Mouse (Mus musculus): ENCODE measurements around the gene Gbf1. TPM values are rescaled to one million over a fixed set of nuclear protein-coding genes. Genes with fewer than 3 reads are reported as not detected.
"Not testable (repeated sequence)": the region's sequence is repeated elsewhere in the genome, so short reads cannot be mapped to it uniquely, and the experiment has no call there.

Gbf1 gene
- polyA plus RNA-seq, 1 experiment from 2014 or later: 18.3 TPM

DNA sequence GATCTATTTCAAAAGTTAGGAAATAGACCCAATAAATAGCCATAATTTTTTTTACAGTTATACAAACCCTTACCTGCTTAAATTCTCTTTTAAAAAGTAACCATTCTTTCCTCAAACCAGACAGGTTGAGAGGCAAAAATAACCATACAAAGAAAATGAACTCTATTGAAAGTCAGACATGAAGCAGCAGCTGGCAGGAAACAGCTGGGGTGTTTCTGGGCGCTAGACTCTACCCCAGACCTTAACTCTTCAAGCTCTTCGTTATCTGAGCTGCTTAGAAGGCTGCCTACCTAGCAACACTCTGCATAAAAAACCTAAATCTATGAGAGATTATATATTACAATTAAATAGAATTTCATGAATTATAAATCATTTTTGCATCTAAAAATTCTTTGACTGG, 34.9 kb downstream of the Gbf1 start:
- no peaks in the 10 kb centered on the region for H3K27me3 ChIP-seq
- H3K27ac ChIP-seq (replicated peaks): no peak overlapping the region
- no peak overlapping the region for H3K4me3 ChIP-seq (replicated peaks)
- H3K4me1 ChIP-seq (replicated peaks): 0 out of 2 replicates have a peak, but pooled peaks cover 3% of the 10 kb centered on the region
- no peak overlapping the region for H3K4me2 ChIP-seq
- 0 out of 2 replicates have a peak, but pooled peaks cover 2% of the 10 kb centered on the region for H3K36me3 ChIP-seq (replicated peaks)
- no peak for ATAC-seq (ENCODE audit: insufficient read depth)
- no peaks in the 10 kb centered on the region for H3K9me3 ChIP-seq (replicated peaks)
- 17% methylated on average over 2 of the region's 2 CpGs for WGBS (ENCODE audit: insufficient replicate concordance)
- H3K9ac ChIP-seq: no peak overlapping the region

DNA sequence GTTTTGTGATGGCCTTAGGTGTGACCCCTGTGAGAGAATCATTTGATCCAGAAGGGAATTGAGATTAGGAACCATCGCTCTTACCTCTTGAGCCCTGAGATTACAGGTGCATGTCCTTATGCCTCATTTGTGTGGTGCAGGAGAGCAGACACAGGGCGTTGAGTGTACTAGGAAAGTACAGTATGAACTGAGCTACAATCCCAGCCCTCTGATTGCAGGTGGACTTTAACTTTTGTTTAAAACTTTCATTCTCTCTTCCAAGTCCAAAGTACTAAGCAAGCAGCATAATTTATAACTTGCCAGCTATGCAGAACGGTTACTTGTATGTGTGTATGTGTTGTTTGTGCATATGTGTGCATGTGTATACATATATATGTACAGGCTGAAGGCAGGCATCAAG, 46.0 kb downstream of the Gbf1 start:
- no peaks in the 10 kb centered on the region for H3K36me3 ChIP-seq (replicated peaks)
- no peak overlapping the region for H3K4me3 ChIP-seq (replicated peaks)
- H3K4me1 ChIP-seq (replicated peaks): peaks cover 12% of the 10 kb centered on the region
- no peak overlapping the region for H3K9ac ChIP-seq
- no peak overlapping the region for H3K4me2 ChIP-seq
- H3K27ac ChIP-seq (replicated peaks): no peak overlapping the region
- H3K27me3 ChIP-seq: no peaks in the 10 kb centered on the region
- 68% methylated on average over 3 of the region's 3 CpGs for WGBS (ENCODE audit: insufficient replicate concordance)
- ATAC-seq (ENCODE audit: insufficient read depth): no peak
- no peaks in the 10 kb centered on the region for H3K9me3 ChIP-seq (replicated peaks)

DNA sequence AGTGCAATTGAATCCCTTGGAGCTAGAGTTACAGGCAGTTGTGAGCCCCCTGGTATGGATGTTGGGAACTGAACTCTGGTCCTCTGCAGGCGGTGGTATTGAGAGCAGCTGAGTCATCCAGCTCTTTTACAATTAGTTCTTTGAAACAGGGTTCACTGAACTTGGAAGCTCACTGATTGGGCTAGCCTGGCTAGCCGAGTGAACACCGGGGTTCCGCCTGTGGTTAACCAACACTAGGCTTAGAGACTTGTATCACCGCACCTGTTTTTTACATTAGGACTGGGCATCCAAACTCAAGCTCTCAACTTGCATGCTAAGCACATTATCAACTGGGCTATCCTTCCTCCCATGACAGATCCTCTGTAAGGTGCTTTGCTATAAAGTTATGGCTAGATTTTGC, 46.6 kb downstream of the Gbf1 start:
- H3K9me3 ChIP-seq (replicated peaks): no peaks in the 10 kb centered on the region
- peaks cover 12% of the 10 kb centered on the region for H3K4me1 ChIP-seq (replicated peaks)
- no peak overlapping the region for H3K4me3 ChIP-seq (replicated peaks)
- H3K27ac ChIP-seq (replicated peaks): no peak overlapping the region
- 53% methylated on average over 5 of the region's 5 CpGs for WGBS (ENCODE audit: insufficient replicate concordance)
- no peak overlapping the region for H3K4me2 ChIP-seq
- no peaks in the 10 kb centered on the region for H3K36me3 ChIP-seq (replicated peaks)
- no peak overlapping the region for H3K9ac ChIP-seq
- H3K27me3 ChIP-seq: no peaks in the 10 kb centered on the region
- no peak for ATAC-seq (ENCODE audit: insufficient read depth)

DNA sequence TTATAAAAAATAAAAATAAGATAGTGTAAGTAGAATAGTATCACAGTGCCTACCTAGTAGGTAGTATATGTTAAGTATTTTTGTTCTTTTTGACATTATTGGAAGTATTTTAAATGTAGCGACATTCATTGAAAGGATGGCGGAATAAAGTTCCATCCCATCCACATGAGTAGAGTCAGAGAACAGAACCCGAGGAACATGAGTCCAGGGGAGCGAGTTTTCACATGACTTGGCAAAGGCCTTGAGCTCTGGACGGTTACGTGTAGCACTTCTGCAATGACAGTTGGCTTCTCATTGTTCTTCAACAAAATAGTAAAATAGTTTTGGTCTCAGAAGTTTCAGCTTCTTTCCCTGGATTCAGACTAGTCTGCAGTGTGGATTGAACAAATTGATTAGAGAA, 51.9 kb downstream of the Gbf1 start:
- 80% methylated on average over 6 of the region's 6 CpGs for WGBS (ENCODE audit: insufficient replicate concordance)
- no peak overlapping the region for H3K9ac ChIP-seq
- no peaks in the 10 kb centered on the region for H3K27me3 ChIP-seq
- H3K4me2 ChIP-seq: no peak overlapping the region
- no peaks in the 10 kb centered on the region for H3K36me3 ChIP-seq (replicated peaks)
- no peak overlapping the region for H3K27ac ChIP-seq (replicated peaks)
- no peaks in the 10 kb centered on the region for H3K9me3 ChIP-seq (replicated peaks)
- no peak overlapping the region for H3K4me3 ChIP-seq (replicated peaks)
- no peak for ATAC-seq (ENCODE audit: insufficient read depth)
- H3K4me1 ChIP-seq (replicated peaks): no peaks in the 10 kb centered on the region

DNA sequence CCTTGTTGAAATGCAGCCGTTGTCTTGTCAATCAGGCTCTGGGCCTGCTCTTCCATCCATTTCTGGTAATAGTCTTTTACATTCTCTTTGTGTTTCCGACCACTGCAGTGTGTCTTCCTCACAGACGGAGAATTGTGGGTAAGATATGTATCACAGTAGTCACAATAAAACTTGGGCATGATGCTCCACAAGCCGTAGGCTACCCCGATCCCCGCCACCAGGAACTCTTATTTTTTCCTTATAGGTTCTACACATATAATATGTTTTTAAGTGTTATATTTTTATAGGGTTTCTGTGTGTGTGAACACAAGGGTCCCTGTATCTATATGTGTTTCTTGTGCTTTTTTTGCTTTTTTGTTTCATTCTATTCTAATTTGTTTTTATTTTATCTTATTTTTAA, 53.4 kb downstream of the Gbf1 start:
- 80% methylated on average over 6 of the region's 6 CpGs for WGBS (ENCODE audit: insufficient replicate concordance)
- no peaks in the 10 kb centered on the region for H3K36me3 ChIP-seq (replicated peaks)
- H3K9me3 ChIP-seq (replicated peaks): no peaks in the 10 kb centered on the region
- H3K4me2 ChIP-seq: no peak overlapping the region
- no peak overlapping the region for H3K9ac ChIP-seq
- H3K27me3 ChIP-seq: no peaks in the 10 kb centered on the region
- no peak overlapping the region for H3K4me3 ChIP-seq (replicated peaks)
- no peak overlapping the region for H3K27ac ChIP-seq (replicated peaks)
- no peak for ATAC-seq (ENCODE audit: insufficient read depth)
- H3K4me1 ChIP-seq (replicated peaks): no peaks in the 10 kb centered on the region

DNA sequence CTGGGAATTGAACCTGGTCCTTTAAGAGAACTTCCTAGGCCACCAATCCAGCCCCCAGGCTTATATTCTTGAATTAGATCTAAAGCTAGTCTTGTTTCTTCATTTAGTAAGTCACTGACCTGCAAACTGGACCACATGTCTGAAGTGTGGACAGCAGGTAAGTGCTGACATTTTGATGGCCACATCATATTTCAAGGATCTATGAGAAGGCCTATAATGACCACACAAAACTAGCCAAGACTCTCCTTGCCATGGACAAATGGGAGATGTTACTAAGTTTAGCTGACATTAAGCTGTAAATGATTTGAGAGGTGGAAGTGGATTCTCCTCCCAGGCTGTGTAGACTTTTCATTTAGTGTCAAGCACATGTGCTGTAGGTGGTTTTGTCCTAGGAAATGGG, 58.6 kb downstream of the Gbf1 start:
- ATAC-seq (ENCODE audit: insufficient read depth): no peak
- no peaks in the 10 kb centered on the region for H3K27me3 ChIP-seq
- H3K4me2 ChIP-seq: no peak overlapping the region
- H3K9ac ChIP-seq: no peak overlapping the region
- no peak overlapping the region for H3K27ac ChIP-seq (replicated peaks)
- no peaks in the 10 kb centered on the region for H3K36me3 ChIP-seq (replicated peaks)
- H3K4me3 ChIP-seq (replicated peaks): no peak overlapping the region
- no peaks in the 10 kb centered on the region for H3K4me1 ChIP-seq (replicated peaks)
- H3K9me3 ChIP-seq (replicated peaks): no peaks in the 10 kb centered on the region

DNA sequence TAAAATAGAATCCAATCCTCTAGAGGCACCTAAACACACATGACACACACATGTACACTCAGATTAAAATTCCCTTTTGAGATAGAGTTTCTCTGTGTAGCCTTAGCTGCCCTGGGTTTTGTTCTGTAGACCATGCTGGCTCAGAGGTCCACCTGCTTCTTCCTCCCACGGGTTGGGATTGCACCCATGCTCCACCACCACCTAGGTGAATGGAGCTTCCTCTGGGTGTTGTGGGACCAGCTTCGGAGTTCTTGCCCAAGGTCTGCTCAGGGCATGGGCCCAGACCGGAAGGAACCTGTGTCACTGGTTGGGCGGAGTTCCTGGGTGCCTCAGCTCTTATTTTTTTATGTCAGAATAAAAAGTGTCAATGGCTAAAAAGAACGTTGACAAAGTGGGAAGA, 62.2 kb downstream of the Gbf1 start:
- H3K36me3 ChIP-seq (replicated peaks): no peaks in the 10 kb centered on the region
- H3K9me3 ChIP-seq (replicated peaks): no peaks in the 10 kb centered on the region
- no peak overlapping the region for H3K9ac ChIP-seq
- H3K4me1 ChIP-seq (replicated peaks): no peaks in the 10 kb centered on the region
- ATAC-seq (ENCODE audit: insufficient read depth): no peak
- no peak overlapping the region for H3K4me2 ChIP-seq
- H3K27ac ChIP-seq (replicated peaks): no peak overlapping the region
- no peaks in the 10 kb centered on the region for H3K27me3 ChIP-seq
- no peak overlapping the region for H3K4me3 ChIP-seq (replicated peaks)
- 71% methylated on average over 5 of the region's 5 CpGs for WGBS (ENCODE audit: insufficient replicate concordance)

DNA sequence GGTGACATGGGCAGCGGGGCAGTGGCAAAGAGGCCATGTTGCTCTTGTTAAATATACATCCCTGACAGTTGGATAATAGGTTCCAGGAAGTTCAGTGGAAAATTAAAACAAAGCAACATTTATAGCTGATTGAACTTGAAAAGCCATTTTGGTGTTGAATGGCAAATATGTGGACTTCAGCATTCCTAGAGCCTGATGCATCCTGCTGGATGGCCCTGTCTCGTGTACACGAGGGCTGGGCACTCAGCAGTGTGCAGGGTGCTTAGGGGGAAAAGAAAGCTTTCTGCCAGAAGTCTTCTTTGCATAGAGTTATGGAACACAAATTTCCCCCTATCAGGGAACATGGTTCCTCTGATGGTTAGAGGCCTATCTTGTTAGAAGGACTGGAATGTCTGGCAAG, 63.1 kb downstream of the Gbf1 start:
- Histone ChIP-seq H3K4me3 (replicated peaks) (no peak overlapping the region), H3K9ac (no peak overlapping the region), H3K4me2 (no peak overlapping the region), H3K27ac (replicated peaks) (no peak overlapping the region), H3K36me3 (replicated peaks) (no peaks in the 10 kb centered on the region), H3K4me1 (replicated peaks) (no peaks in the 10 kb centered on the region), H3K27me3 (no peaks in the 10 kb centered on the region), H3K9me3 (replicated peaks) (no peaks in the 10 kb centered on the region)
- no peak for ATAC-seq (ENCODE audit: insufficient read depth)
- 67% methylated on average over 3 of the region's 3 CpGs for WGBS (ENCODE audit: insufficient replicate concordance)

DNA sequence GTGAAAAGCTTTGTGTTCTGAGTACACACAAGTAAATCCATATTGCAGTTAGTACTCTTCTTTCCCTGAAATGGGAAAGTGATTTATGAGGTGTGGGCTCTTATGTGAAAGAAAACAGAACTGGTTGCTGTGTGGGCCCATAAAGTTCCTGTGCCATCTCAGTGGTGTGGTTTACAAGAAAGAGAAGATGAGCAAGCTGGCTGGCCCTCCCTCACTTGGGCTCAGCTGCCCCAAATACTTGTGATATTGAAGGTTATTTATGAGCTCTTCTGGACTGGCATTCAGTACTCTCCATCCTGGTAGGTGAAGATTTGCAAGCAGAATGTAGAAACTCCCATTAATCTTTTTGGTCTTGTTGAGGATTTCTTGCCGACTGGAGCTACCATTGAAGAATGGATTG, 64.4 kb downstream of the Gbf1 start:
- H3K36me3 ChIP-seq (replicated peaks): no peaks in the 10 kb centered on the region
- no peaks in the 10 kb centered on the region for H3K9me3 ChIP-seq (replicated peaks)
- 70% methylated on average over 1 of the region's 1 CpGs for WGBS (ENCODE audit: insufficient replicate concordance)
- H3K27me3 ChIP-seq: no peaks in the 10 kb centered on the region
- H3K9ac ChIP-seq: no peak overlapping the region
- H3K4me1 ChIP-seq (replicated peaks): no peaks in the 10 kb centered on the region
- no peak for ATAC-seq (ENCODE audit: insufficient read depth)
- H3K4me3 ChIP-seq (replicated peaks): no peak overlapping the region
- H3K27ac ChIP-seq (replicated peaks): no peak overlapping the region
- H3K4me2 ChIP-seq: no peak overlapping the region

DNA sequence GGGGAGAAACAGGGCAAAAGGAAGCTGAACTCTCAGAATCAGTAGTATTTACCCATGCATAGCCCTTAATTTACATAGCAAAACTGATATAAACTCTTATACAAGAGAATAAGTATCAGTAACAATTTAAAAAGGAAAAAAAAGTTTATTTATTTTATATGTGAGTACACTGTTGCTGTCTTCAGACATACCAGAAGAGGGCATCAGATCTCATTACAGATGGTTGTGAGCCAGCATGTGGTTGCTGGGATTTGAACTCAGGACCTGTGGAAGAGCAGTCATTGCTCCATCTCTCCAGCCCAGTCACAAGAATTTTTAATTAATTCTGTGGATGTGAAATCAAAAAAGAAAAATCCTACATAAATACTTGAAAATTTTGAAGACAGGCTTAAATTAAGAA, 65.0 kb downstream of the Gbf1 start:
- H3K4me1 ChIP-seq (replicated peaks); H3K9me3 ChIP-seq (replicated peaks); H3K36me3 ChIP-seq (replicated peaks); ATAC-seq (ENCODE audit: insufficient read depth); H3K4me3 ChIP-seq (replicated peaks); H3K4me2 ChIP-seq; H3K27ac ChIP-seq (replicated peaks); H3K27me3 ChIP-seq; H3K9ac ChIP-seq: not testable (repeated sequence)

DNA sequence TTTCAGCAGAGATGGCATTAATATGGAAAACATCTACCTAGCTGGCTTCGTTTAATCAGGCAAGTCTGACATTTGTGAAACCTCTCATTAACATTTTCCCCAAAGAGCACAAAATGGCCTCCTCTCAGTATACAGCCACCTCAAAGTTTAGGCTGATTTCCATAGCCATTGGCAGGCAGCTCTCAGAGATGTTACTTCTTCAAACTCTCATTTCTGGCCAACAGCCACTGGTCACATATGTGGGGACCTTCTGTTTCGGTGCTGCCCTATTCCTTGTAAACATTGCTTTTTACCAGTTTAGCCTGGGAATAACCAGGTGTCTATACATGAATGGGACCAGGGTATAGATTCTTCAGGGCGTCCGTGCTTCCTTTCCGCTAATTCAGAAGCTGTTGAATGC, 67.8 kb downstream of the Gbf1 start:
- Histone ChIP-seq H3K4me1 (replicated peaks) (no peaks in the 10 kb centered on the region), H3K27ac (replicated peaks) (no peak overlapping the region), H3K27me3 (no peaks in the 10 kb centered on the region), H3K36me3 (replicated peaks) (no peaks in the 10 kb centered on the region), H3K4me3 (replicated peaks) (no peak overlapping the region), H3K4me2 (no peak overlapping the region), H3K9ac (no peak overlapping the region), H3K9me3 (replicated peaks) (no peaks in the 10 kb centered on the region)
- no peak for ATAC-seq (ENCODE audit: insufficient read depth)
- 79% methylated on average over 5 of the region's 5 CpGs for WGBS (ENCODE audit: insufficient replicate concordance)

DNA sequence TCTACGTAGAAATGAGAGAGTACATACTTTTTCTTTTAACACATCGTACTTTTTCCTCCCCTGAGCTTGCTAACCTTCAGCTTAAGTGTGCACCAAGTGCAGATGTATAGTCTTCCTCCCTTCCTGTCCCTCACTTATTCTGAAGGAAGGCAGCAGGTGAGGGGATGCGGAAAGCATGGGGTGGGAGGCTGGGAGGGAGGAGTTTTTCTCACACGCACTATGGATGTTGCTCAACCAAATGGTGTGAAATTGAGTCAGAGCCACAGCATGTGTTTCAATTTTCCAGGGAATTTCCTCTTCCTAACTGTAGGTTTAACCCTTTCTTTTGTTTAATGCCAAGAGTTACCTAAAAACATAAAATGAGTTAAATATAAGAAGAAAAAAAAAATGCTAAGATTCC, 70.8 kb downstream of the Gbf1 start:
- Histone ChIP-seq H3K4me3 (replicated peaks) (no peak overlapping the region), H3K36me3 (replicated peaks) (no peaks in the 10 kb centered on the region), H3K4me1 (replicated peaks) (no peaks in the 10 kb centered on the region; the same call in 1 of the 2 replicates), H3K27me3 (no peaks in the 10 kb centered on the region), H3K4me2 (no peak overlapping the region), H3K9me3 (replicated peaks) (no peaks in the 10 kb centered on the region), H3K9ac (no peak overlapping the region), H3K27ac (replicated peaks) (no peak overlapping the region)
- no peak for ATAC-seq (ENCODE audit: insufficient read depth)
- WGBS (ENCODE audit: insufficient replicate concordance): 80% methylated on average over 4 of the region's 4 CpGs

Data from liver, embryonic 15.5 days (tissue).